In the genomic region with DNA sequence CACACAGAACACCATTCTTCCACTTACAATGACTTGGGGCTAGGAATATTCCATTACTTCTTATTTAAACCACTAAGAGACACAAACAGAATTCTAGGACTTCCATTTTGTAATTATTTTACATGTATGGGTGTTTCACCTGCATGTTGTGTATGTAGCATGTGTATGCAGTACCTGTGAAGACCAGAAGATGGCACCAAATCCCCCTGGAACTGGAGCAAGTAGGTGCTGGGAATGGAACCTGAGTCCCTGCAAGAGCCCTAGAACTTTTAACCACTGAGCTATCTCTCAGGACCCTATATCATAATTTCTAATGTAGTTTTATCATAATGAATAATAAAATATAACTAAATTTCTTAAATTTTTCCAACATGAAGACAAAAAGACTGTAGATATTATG, we compare ENCODE assay signal across 20 mouse cellular contexts.
DNase-seq lines count a peak whose midpoint lies in the region; ATAC-seq and TF ChIP-seq lines count a peak whose summit lies in the region.
"Had no signal": no experiment of that assay in that cellular context is flagged by ENCODE, and none has a peak within 500 bp of the region (broad histone marks: within the 10 kb centered on the region; RNA-seq: fewer than 3 reads in every experiment).

No protein-coding gene starts in this region.

- H3K4me1 ChIP-seq in forebrain, postnatal 0 days (ENCODE audit: insufficient read depth), result no peaks in the 10 kb centered on the region
- H3K4me1 ChIP-seq in forebrain, embryonic 14.5 days (ENCODE audit: control insufficient read depth, insufficient read depth, low read length), result no peaks in the 10 kb centered on the region
- no peaks in the 10 kb centered on the region for H3K4me1 ChIP-seq in testis, adult 2 months (ENCODE audit: control insufficient read depth, insufficient read depth, low read length)
- H3K4me1 ChIP-seq: embryonic facial prominence, embryonic 10.5 days; hindbrain, embryonic 12.5 days; limb, embryonic 15.5 days; neural tube, embryonic 12.5 days had no signal

- no peaks in the 10 kb centered on the region for H3K9me3 ChIP-seq in forebrain, postnatal 0 days (ENCODE audit: low read length)
- H3K9me3 ChIP-seq in forebrain, embryonic 14.5 days (replicated peaks; ENCODE audit: control insufficient read depth, low read length), result peaks cover 4% of the 10 kb centered on the region; the same call in 1 of the 2 replicates
- H3K9me3 ChIP-seq: limb, embryonic 15.5 days had no signal

- no peak overlapping the region for H3K27ac ChIP-seq in forebrain, postnatal 0 days (ENCODE audit: low read depth, low read length)
- no peak overlapping the region for H3K27ac ChIP-seq in forebrain, embryonic 14.5 days (ENCODE audit: low read depth, low read length)
- H3K27ac ChIP-seq in layer of hippocampus, adult 2 months, result no peak overlapping the region
- no peak overlapping the region for H3K27ac ChIP-seq in testis, adult 2 months (ENCODE audit: control insufficient read depth, insufficient read depth, low read depth, low read length)
- H3K27ac ChIP-seq: embryonic facial prominence, embryonic 10.5 days; hindbrain, embryonic 12.5 days; limb, embryonic 15.5 days; neural tube, embryonic 12.5 days had no signal

- no peak overlapping the region for H3K9ac ChIP-seq in forebrain, postnatal 0 days
- H3K9ac ChIP-seq in forebrain, embryonic 14.5 days (ENCODE audit: low read length), result no peak overlapping the region
- H3K9ac ChIP-seq: hindbrain, embryonic 12.5 days; limb, embryonic 15.5 days; neural tube, embryonic 12.5 days had no signal

- H3K36me3 ChIP-seq in forebrain, postnatal 0 days (ENCODE audit: insufficient read depth), result no peaks in the 10 kb centered on the region
- H3K36me3 ChIP-seq in forebrain, embryonic 14.5 days (ENCODE audit: control insufficient read depth, insufficient read depth, low read length), result no peaks in the 10 kb centered on the region
- no peaks in the 10 kb centered on the region for H3K36me3 ChIP-seq in testis, adult 2 months (ENCODE audit: control insufficient read depth, insufficient read depth, low read length)
- H3K36me3 ChIP-seq: embryonic facial prominence, embryonic 10.5 days; hindbrain, embryonic 12.5 days; limb, embryonic 15.5 days; neural tube, embryonic 12.5 days had no signal

- H3K4me2 ChIP-seq in forebrain, postnatal 0 days (ENCODE audit: low read depth), result no peak overlapping the region
- H3K4me2 ChIP-seq in forebrain, embryonic 14.5 days (ENCODE audit: low read length), result no peak overlapping the region
- H3K4me2 ChIP-seq: hindbrain, embryonic 12.5 days; limb, embryonic 15.5 days; midbrain, embryonic 11.5 days; neural tube, embryonic 12.5 days had no signal

- TF ChIP-seq CTCF in forebrain, postnatal 0 days (IDR thresholded peaks at IDR 0.05; ENCODE audit: low read depth), result peak; percentile 18; the same call in 1 of the 2 replicates
- TF ChIP-seq CTCF in layer of hippocampus, adult 2 months (conservative IDR thresholded peaks at IDR 0.05), result peak; percentile 52
- peak; percentile 16; the same call in 1 of the 2 replicates for TF ChIP-seq CTCF in testis, adult 2 months (IDR thresholded peaks at IDR 0.05; ENCODE audit: control insufficient read depth, insufficient read depth, insufficient replicate concordance, low read depth, low read length)

- DNase-seq in forebrain, postnatal 0 days, result no peak
- no peak for DNase-seq in forebrain, embryonic 14.5 days (ENCODE audit: low spot score)
- no peak for DNase-seq in layer of hippocampus, adult 2 months (ENCODE audit: low spot score in 2 of 2)
- no peak for DNase-seq in layer of hippocampus, adult 9-11 months
- DNase-seq in testis, postnatal 10 days (ENCODE audit: low spot score), result no peak
- no peak for DNase-seq in gastrocnemius, postnatal 25 days
- DNase-seq: adrenal gland, postnatal 25 days; cerebellum, adult 9-10 months; heart, postnatal 10 days; layer of hippocampus, postnatal 36 days; lung, adult 2 months; right cerebral cortex, postnatal 4 days; thymus, adult 18-20 months had no signal

- no peak for TF ChIP-seq POLR2A in testis, adult 2 months (IDR thresholded peaks at IDR 0.05; ENCODE audit: control insufficient read depth, low read depth, low read length)

- no peak overlapping the region for H3K4me3 ChIP-seq in forebrain, postnatal 0 days (ENCODE audit: low read depth, low read length)
- no peak overlapping the region for H3K4me3 ChIP-seq in forebrain, embryonic 14.5 days (ENCODE audit: low read depth, low read length)
- H3K4me3 ChIP-seq in layer of hippocampus, adult 2 months, result no peak overlapping the region
- no peak overlapping the region for H3K4me3 ChIP-seq in testis, adult 2 months (ENCODE audit: control insufficient read depth, low read depth, low read length)
- H3K4me3 ChIP-seq: embryonic facial prominence, embryonic 10.5 days; hindbrain, embryonic 12.5 days; limb, embryonic 15.5 days; neural tube, embryonic 12.5 days had no signal

- ATAC-seq in forebrain, postnatal 0 days, result no peak
- no peak for ATAC-seq in forebrain, embryonic 14.5 days
- ATAC-seq in activated CD4-positive, CD25-positive, alpha-beta regulatory T cell, adult 4 months, result no peak

- no peaks in the 10 kb centered on the region for H3K27me3 ChIP-seq in forebrain, postnatal 0 days (ENCODE audit: insufficient read depth, low read length)
- H3K27me3 ChIP-seq in forebrain, embryonic 14.5 days (replicated peaks; ENCODE audit: control insufficient read depth, insufficient read depth, low read length), result no peaks in the 10 kb centered on the region
- no peaks in the 10 kb centered on the region for H3K27me3 ChIP-seq in testis, adult 2 months (ENCODE audit: control insufficient read depth, insufficient read depth, low read length)
- H3K27me3 ChIP-seq: hindbrain, embryonic 12.5 days; limb, embryonic 15.5 days; neural tube, embryonic 12.5 days had no signal
